Mouse (Mus musculus): ENCODE results near the gene Btg4. TPM values are rescaled to one million over a fixed set of nuclear protein-coding genes. Genes with fewer than 3 reads are reported as not detected.

Gene Btg4
- polyA plus RNA-seq (2017; shearing (Covaris generic)): not detected

GRCm38 (mm10) chr9:51060601-51061000 is at the start of gene Btg4:
Gene Btg4 (plus strand): TSS chr9:51060901.

GRCm38 (mm10) chr9:51076979-51077315 is 16.2 kb downstream of the Btg4 start, which contains the start of gene Layn:
Gene Layn (minus strand): TSS chr9:51077094.

GRCm38 (mm10) chr9:51101756-51102425 is 41.2 kb downstream of the Btg4 start, which contains the start of gene 4833427G06Rik:
Gene 4833427G06Rik (minus strand): TSS chr9:51102078.

GRCm38 (mm10) chr9:51165312-51166180 is 104.8 kb downstream of the Btg4 start, which contains the start of gene Gm32742:
Gene Gm32742 (minus strand): TSS chr9:51165517.

Other genes starting within 250 kb of the Btg4 start
- gene Ppp2r1b, start 215.6 kb upstream of the Btg4 start, polyA plus RNA-seq (2017; shearing (Covaris generic)): 51.8 TPM
- 64.1 TPM for gene Sik2, start 51.8 kb upstream of the Btg4 start, polyA plus RNA-seq (2017; shearing (Covaris generic))
- not detected for gene Layn, start 16.2 kb downstream of the Btg4 start, polyA plus RNA-seq (2017; shearing (Covaris generic))
- gene 4833427G06Rik, start 41.2 kb downstream of the Btg4 start, polyA plus RNA-seq (2017; shearing (Covaris generic)): not detected
- gene Gm32742, start 104.6 kb downstream of the Btg4 start, polyA plus RNA-seq (2017; shearing (Covaris generic)): not detected
- 13.0 TPM for gene Pou2af1, start 152.8 kb downstream of the Btg4 start, polyA plus RNA-seq (2017; shearing (Covaris generic))
- gene Colca2, start 217.7 kb downstream of the Btg4 start, polyA plus RNA-seq (2017; shearing (Covaris generic)): not detected

Measured in effector memory CD4-positive, alpha-beta T cell, adult 5 months (primary cell).